Mouse (Mus musculus): Measurements from ENCODE around the gene Ric8a.

GRCm38 (mm10) chr7:140857550-140858505, 1.1 kb downstream of the Ric8a start, which contains the start of gene Bet1l:
- TF ChIP-seq CTCF (IDR thresholded peaks at IDR 0.05; ENCODE audit: low read depth) (no peak), EP300 (IDR thresholded peaks at IDR 0.05; ENCODE audit: low read depth) (no peak)
